Mouse (Mus musculus): ENCODE measurements around the gene Ms4a4d.

Gene Ms4a4d

GRCm38 (mm10) chr19:11536593-11536992 lies at the start of gene Ms4a4d:
Gene Ms4a4d, plus strand, starts transcription at chr19:11536801.
- TF ChIP-seq GATA4 (IDR thresholded peaks at IDR 0.05; ENCODE audit: insufficient replicate concordance, low read length) = no peak

GRCm38 (mm10) chr19:11491406-11492189 lies 45.0 kb upstream of the Ms4a4d start:
- TF ChIP-seq GATA4 (IDR thresholded peaks at IDR 0.05; ENCODE audit: insufficient replicate concordance, low read length) = no peak

- no peak for TF ChIP-seq GATA4 (IDR thresholded peaks at IDR 0.05; ENCODE audit: insufficient replicate concordance, low read length)
Observed at GRCm38 (mm10) chr19:11492671-11493070, 43.9 kb upstream of the Ms4a4d start.

GRCm38 (mm10) chr19:11494519-11494918 lies 42.1 kb upstream of the Ms4a4d start:
- TF ChIP-seq GATA4 (IDR thresholded peaks at IDR 0.05; ENCODE audit: insufficient replicate concordance, low read length) = no peak

- TF ChIP-seq GATA4 (IDR thresholded peaks at IDR 0.05; ENCODE audit: insufficient replicate concordance, low read length) = no peak
Observed at GRCm38 (mm10) chr19:11496361-11496760, 40.2 kb upstream of the Ms4a4d start.

GRCm38 (mm10) chr19:11500796-11501195 lies 35.8 kb upstream of the Ms4a4d start:
- no peak for TF ChIP-seq GATA4 (IDR thresholded peaks at IDR 0.05; ENCODE audit: insufficient replicate concordance, low read length)

GRCm38 (mm10) chr19:11501326-11501725 lies 35.3 kb upstream of the Ms4a4d start:
- TF ChIP-seq GATA4 (IDR thresholded peaks at IDR 0.05; ENCODE audit: insufficient replicate concordance, low read length) = no peak

GRCm38 (mm10) chr19:11504857-11505256 lies 31.7 kb upstream of the Ms4a4d start:
- TF ChIP-seq GATA4 (IDR thresholded peaks at IDR 0.05; ENCODE audit: insufficient replicate concordance, low read length) = no peak

- TF ChIP-seq GATA4 (IDR thresholded peaks at IDR 0.05; ENCODE audit: insufficient replicate concordance, low read length) = no peak
Observed at GRCm38 (mm10) chr19:11513458-11513857, 23.1 kb upstream of the Ms4a4d start.

- no peak for TF ChIP-seq GATA4 (IDR thresholded peaks at IDR 0.05; ENCODE audit: insufficient replicate concordance, low read length)
Observed at GRCm38 (mm10) chr19:11516246-11516645, 20.4 kb upstream of the Ms4a4d start, which contains the start of gene Ms4a6b. Gene Ms4a6b, plus strand, starts transcription at chr19:11516512.

GRCm38 (mm10) chr19:11516845-11517244 lies 19.8 kb upstream of the Ms4a4d start:
- TF ChIP-seq GATA4 (IDR thresholded peaks at IDR 0.05; ENCODE audit: insufficient replicate concordance, low read length) = no peak

- no peak for TF ChIP-seq GATA4 (IDR thresholded peaks at IDR 0.05; ENCODE audit: insufficient replicate concordance, low read length)
Observed at GRCm38 (mm10) chr19:11520146-11520545, 16.5 kb upstream of the Ms4a4d start.

- TF ChIP-seq GATA4 (IDR thresholded peaks at IDR 0.05; ENCODE audit: insufficient replicate concordance, low read length) = no peak
Observed at GRCm38 (mm10) chr19:11533421-11533820, 3.2 kb upstream of the Ms4a4d start.

GRCm38 (mm10) chr19:11533888-11534445 lies 2.6 kb upstream of the Ms4a4d start:
- TF ChIP-seq GATA4 (IDR thresholded peaks at IDR 0.05; ENCODE audit: insufficient replicate concordance, low read length) = no peak

GRCm38 (mm10) chr19:11537336-11537735 lies 735 bp downstream of the Ms4a4d start:
- no peak for TF ChIP-seq GATA4 (IDR thresholded peaks at IDR 0.05; ENCODE audit: insufficient replicate concordance, low read length)

GRCm38 (mm10) chr19:11547911-11548310 lies 11.3 kb downstream of the Ms4a4d start:
- no peak for TF ChIP-seq GATA4 (IDR thresholded peaks at IDR 0.05; ENCODE audit: insufficient replicate concordance, low read length)

Measured in liver, adult (tissue).